Mouse (Mus musculus) gastrocnemius, adult 8-10 months (tissue): Measurements from ENCODE around the gene Epb41l3. TPM values are rescaled to one million over a fixed set of nuclear protein-coding genes. Genes with fewer than 3 reads are reported as not detected.

Source experiments
- DNase-seq, 2 experiments: peaks; one replicate each; pipeline ENCODE4 v3.0.0; 2022; ENCODE audit warnings: low spot score in 2 of 2
- total RNA-seq, 4 experiments: library from RNA; stranded (reverse); gene quantifications; 2 replicates each; pipeline ENCODE4 v1.2.4; 2022

Gene Epb41l3
- total RNA-seq, 4 experiments from 2014 or later, result 0.99 to 1.5 (median 1.3) TPM

GRCm38 (mm10) chr17:69181560-69182316, 106.3 kb downstream of the Epb41l3 start:
- no peak for DNase-seq

- no peak for DNase-seq
Observed at GRCm38 (mm10) chr17:69187794-69188193, 112.3 kb downstream of the Epb41l3 start.

- no peak for DNase-seq
Observed at GRCm38 (mm10) chr17:69192863-69193493, 117.5 kb downstream of the Epb41l3 start.

- no peak for DNase-seq
Observed at GRCm38 (mm10) chr17:69194599-69194998, 119.1 kb downstream of the Epb41l3 start.

DNA sequence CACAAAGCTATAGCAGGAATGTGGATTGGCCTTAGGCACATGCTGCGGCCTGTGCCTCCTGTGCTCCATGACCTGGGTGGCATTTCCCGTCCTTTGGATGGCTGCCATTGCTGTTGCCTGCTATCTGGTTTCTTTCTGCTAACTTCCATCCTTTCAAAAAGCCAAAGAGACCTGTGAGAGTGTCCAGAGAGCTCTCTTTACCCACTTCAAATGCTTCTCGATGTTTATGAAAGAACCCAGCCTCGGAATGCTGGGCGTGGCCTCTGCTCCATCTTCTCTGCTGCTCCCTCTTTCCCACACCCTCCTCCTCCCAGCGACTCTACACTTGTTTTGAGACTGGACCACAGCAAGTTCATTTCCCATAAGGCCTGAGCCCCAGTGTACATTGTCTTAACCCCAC, 120.3 kb downstream of the Epb41l3 start:
- DNase-seq, result no peak

DNA sequence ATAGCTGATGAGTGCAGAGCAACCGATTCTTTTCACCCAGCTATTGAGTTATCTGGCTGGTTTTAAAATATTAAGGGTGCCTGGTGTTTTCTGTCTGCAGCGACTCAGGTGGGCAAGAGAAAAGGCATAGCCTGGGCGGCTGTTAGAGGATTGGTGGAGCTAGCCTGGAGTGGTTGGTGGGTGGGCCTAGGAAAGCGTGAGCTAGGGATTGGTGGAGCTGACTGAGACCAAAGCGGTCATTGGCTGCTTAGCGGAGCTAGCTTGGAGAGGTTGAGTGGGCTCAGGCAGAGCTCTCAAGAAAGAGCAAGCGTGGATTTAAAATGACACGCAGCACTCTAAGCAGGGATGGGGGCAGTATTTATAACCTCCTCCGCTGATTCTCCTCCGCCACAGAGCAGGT, 121.2 kb downstream of the Epb41l3 start:
- no peak for DNase-seq

GRCm38 (mm10) chr17:69198805-69199204, 123.3 kb downstream of the Epb41l3 start:
- DNase-seq, result no peak

- no peak for DNase-seq
Observed at GRCm38 (mm10) chr17:69199827-69200226, 124.3 kb downstream of the Epb41l3 start.

DNA sequence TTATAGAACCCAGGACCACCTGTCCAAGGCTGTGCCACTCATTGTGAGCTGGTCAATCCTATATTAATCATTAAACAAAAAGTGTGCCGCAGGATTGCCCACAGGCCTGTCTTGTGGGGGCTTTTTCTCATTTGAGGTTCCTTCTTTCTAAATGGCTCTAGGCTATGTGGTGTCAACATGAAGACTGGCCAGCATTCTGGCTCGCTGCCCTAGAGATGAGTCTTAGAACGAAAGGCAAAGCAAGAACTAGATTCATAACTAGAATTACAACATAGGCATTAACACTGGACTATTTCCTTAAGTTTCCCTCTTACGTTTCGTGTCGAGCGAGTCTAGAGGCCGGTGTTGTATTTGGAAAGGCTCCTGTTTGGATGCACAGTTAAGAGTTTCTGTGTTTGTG, 125.5 kb downstream of the Epb41l3 start:
- no peak for DNase-seq

DNA sequence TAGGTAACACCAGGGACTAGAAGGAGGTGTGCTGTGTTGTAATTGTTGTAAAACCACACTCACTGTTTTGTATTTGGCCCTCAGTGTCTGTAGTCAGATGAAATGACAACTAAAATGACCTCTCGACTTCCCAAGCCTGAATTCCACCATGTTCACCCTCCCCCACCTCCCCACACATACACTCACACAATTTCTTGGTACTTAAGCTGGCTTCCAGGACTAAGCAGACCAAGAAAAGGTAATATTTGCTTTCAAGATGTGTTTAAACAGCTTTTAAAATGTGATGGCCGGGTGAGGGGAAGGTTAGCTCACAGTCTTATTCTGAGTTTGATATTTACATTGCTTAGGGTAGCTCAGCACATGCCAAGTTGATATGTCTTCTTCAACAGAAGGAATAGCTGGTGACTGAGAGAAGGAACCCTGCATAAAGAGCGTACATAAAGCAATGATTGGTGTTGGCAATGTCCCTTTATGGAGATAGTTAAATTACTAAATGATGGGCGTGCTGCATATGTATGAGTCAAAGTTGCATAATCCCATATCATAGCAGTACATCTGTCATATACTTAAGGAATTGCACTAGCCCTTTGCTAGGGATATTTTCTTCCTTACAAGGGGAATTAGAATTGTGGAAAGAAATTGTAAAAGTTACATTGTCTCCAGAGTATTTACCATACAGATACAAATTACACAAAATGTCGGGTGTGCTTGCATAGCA, 130.0 kb downstream of the Epb41l3 start:
- DNase-seq, result no peak

- DNase-seq, result no peak
Observed at GRCm38 (mm10) chr17:69207562-69208312, 132.3 kb downstream of the Epb41l3 start.

- no peak for DNase-seq
Observed at GRCm38 (mm10) chr17:69211065-69211464, 135.6 kb downstream of the Epb41l3 start.

GRCm38 (mm10) chr17:69216120-69216519, 140.6 kb downstream of the Epb41l3 start:
- DNase-seq, result no peak

- DNase-seq, result no peak
Observed at GRCm38 (mm10) chr17:69220849-69221248, 145.4 kb downstream of the Epb41l3 start.

DNA sequence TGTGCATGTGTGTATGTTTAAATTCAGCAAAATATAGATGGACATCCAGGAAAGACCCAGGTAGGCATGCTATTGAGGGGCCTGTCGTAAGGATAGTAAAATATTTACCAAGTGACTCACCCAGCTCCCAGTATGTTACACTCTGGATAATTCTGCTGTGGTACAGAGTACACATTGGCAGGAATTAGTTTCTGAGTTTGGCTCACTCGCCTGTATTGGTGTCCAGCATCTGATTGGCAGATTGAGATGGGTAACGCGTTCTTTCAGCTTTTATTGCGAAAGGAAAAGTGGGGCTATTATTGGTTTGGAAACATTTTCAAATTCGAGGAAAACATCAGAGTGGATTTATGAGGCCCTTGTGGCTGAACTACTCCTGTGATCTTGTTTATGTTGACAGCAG, 145.9 kb downstream of the Epb41l3 start:
- DNase-seq, result no peak

- DNase-seq, result no peak
Observed at GRCm38 (mm10) chr17:69221966-69222692, 146.6 kb downstream of the Epb41l3 start.

- DNase-seq, result no peak
Observed at GRCm38 (mm10) chr17:69225996-69226395, 150.5 kb downstream of the Epb41l3 start.

- DNase-seq, result no peak
Observed at GRCm38 (mm10) chr17:69227426-69228014, 152.0 kb downstream of the Epb41l3 start.

DNA sequence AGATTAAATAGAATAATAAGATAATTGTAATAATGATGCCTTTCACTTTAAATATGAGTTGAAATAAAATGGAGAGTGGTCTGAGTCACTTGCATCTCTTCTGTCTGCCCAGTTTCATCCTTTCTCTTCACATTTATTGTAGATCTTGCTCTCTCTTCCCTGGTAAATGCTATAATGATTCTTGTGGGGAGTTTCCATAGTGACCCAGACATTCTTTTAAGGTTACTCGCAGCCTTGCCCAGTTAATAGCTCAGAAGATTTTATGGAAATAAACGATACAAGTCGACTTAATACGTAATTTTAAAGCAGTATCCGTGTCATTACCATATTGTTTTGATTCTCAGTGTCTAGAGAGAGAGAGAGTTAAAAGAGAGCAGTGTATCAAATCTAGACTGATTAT, 154.0 kb downstream of the Epb41l3 start:
- no peak for DNase-seq

- no peak for DNase-seq
Observed at GRCm38 (mm10) chr17:69230131-69230621, 154.7 kb downstream of the Epb41l3 start.
